Mouse (Mus musculus): ENCODE results near the gene Fcer1g. TPM values are rescaled to one million over a fixed set of nuclear protein-coding genes. Genes with fewer than 3 reads are reported as not detected.

Fcer1g gene
- polyA plus RNA-seq, 1 experiment from 2014 or later: 33.8 TPM

GRCm38 (mm10) chr1:171195887-171196397, 38.2 kb downstream of the Fcer1g start, which contains the start of gene Pcp4l1:
Pcp4l1 (minus strand) TSS chr1:171196268.
- Histone ChIP-seq H3K4me3 (peak within 1 kb of the TSS; percentile 63), H3K4me1 (replicated peaks) (peaks cover 39% of the 10 kb centered on the region), H3K27ac (no peak within 1 kb of the TSS), H3K36me3 (no peaks in the 10 kb centered on the region), H3K4me2 (peak within 1 kb of the TSS; percentile 98), H3K27me3 (peaks cover 74% of the 10 kb centered on the region), H3K9me3 (no peaks in the 10 kb centered on the region), H3K9ac (peak within 1 kb of the TSS; percentile 77)
- under 1% methylated on average over 33 of the region's 33 CpGs for WGBS
- ATAC-seq (ENCODE audit: low FRiP score): peak; percentile 72

DNA sequence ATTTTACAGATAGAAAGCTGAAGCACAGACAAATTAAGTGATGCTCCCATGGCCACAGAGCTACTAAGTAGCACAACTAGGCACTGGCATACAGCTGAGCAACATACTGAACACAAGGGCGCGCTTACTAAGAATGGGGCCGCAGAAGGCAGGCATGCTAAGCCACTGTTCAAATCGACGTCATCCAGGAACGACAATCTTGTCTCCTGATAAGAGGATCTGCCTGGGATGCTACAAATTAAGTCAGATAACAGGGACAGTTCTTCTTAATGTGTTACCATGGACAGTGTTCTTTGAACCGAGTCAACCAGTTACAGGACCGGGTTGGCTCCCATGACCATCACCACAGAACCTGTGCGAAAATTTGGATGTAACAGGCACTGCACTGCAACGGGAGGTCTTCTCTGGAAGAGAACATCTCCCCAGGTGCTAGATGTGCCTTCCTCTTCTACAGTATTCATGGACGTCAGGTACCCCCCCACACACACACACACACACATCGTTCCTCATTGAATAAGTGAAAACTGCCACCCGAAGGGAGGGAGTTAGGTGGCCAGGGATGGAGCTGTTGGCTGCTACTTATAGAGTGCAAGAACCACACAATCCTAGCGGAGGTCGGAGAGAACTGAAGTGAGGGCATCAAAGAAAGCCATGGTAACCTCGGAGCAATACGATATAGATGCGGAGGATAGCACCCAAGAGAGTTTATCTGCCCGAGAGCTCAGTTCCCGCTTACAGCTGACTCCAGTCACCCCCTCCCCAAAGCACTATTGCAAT, 38.9 kb downstream of the Fcer1g start:
- peak; percentile 5; the same call in 1 of the 2 replicates for ATAC-seq (ENCODE audit: low FRiP score)
- Histone ChIP-seq H3K4me3 (peak overlapping the region; percentile 63), H3K27ac (no peak overlapping the region), H3K9me3 (no peaks in the 10 kb centered on the region), H3K9ac (peak overlapping the region; percentile 77), H3K27me3 (peaks cover 77% of the 10 kb centered on the region), H3K4me1 (replicated peaks) (peaks cover 39% of the 10 kb centered on the region), H3K4me2 (peak overlapping the region; percentile 98), H3K36me3 (no peaks in the 10 kb centered on the region)
- WGBS: 4% methylated on average over 20 of the region's 20 CpGs

DNA sequence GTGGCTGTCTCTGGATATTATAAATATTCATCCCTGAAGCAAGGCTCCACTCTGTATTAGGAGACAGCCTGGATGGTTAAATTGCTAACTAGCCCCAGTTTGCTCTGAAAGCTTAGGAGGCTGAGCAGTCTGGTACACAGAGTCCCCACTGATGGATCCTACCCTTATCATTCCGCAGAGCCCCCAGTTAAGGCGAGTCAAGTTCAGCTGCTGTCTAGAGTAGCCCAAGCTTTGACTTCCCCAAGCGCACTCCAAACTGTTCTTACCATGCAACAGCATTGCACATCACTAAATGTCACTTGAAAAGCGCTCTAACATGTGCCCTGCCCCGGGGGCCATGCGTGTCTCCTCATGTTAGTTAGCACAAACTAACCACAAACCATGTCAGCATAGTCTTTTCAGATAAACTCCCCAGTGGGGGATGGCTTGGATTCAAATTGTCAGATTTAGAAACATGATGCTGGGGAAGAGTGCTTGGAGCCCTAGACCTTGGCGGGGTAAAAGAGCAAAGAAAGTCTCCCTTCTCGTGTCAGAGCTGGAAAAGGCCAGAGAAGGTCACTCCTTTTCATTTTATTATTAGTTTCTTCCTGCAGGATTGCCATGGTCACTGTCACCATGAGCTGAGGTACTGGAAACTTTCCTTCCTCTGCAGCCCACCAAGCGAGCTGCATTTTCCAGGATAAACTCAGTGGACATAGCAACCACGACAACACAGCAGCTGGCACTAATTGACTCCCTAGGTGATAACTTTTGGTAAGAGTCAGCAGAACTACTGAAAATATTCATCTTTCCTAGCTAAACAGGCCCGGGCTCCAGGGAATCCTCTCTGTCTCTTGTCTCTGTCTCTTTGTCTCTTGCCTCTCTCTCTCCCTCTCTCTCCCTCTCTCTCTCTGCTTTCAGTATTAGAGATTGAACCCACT, 40.0 kb downstream of the Fcer1g start:
- WGBS: 24% methylated on average over 11 of the region's 11 CpGs
- H3K27ac ChIP-seq: peak overlapping the region; percentile 72
- H3K27me3 ChIP-seq: peaks cover 72% of the 10 kb centered on the region
- H3K4me1 ChIP-seq (replicated peaks): peaks cover 47% of the 10 kb centered on the region
- H3K9ac ChIP-seq: no peak overlapping the region
- H3K36me3 ChIP-seq: no peaks in the 10 kb centered on the region
- peak overlapping the region; percentile 63 for H3K4me3 ChIP-seq
- ATAC-seq (ENCODE audit: low FRiP score): 0 out of 2 replicates have a peak, but pooled peaks have one; percentile 7
- H3K4me2 ChIP-seq: peak overlapping the region; percentile 54
- H3K9me3 ChIP-seq: no peaks in the 10 kb centered on the region

DNA sequence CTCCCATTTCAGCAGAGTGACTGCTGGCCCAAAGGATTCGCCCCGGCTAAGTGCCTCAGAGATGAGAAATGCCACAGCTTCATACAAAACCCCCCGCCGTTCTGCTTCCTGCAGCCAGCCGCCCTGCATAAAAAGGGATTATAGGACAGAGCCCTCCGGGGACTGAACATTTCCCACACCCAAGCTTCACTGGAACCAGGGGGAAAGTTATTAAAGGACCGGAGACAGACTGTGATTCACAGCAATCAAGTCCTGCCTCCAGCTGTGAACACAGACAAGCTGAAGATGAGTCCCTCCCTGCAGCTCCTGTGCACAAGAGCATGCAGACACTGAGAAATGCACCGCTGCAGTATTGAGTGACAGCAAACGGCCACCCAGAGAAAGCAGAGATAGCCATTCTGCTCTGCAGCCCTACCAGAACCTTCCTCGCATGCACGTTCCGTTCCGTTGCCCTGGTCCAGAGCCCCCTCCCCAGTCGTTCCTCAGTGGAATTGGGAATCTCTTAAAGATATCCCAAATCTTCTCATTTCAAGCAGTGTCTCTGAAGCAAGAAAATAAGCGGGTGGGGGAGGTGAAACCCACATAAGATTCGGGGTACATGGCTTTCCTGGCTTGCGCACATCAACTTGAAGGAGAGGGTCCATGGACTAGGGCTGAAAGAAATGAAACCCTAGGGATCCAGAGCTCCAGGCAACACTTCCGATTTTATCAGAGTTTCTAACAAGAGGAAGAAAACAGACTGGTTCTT, 40.9 kb downstream of the Fcer1g start:
- WGBS: 3% methylated on average over 18 of the region's 18 CpGs
- Histone ChIP-seq H3K27me3 (peaks cover 65% of the 10 kb centered on the region), H3K4me2 (peak overlapping the region; percentile 54), H3K9me3 (no peaks in the 10 kb centered on the region), H3K36me3 (no peaks in the 10 kb centered on the region), H3K4me1 (replicated peaks) (peaks cover 55% of the 10 kb centered on the region), H3K4me3 (peak overlapping the region; percentile 63), H3K27ac (peak overlapping the region; percentile 72), H3K9ac (peak overlapping the region; percentile 31)
- ATAC-seq (ENCODE audit: low FRiP score): 0 out of 2 replicates have a peak, but pooled peaks have one; percentile 10

GRCm38 (mm10) chr1:171192283-171192682, 41.9 kb downstream of the Fcer1g start:
- ATAC-seq (ENCODE audit: low FRiP score): no peak
- WGBS: 53% methylated on average over 10 of the region's 10 CpGs
- Histone ChIP-seq H3K27ac (peak overlapping the region; percentile 72; the same call in 1 of the 2 replicates), H3K4me3 (no peak overlapping the region), H3K27me3 (peaks cover 57% of the 10 kb centered on the region), H3K4me2 (no peak overlapping the region), H3K4me1 (replicated peaks) (peaks cover 58% of the 10 kb centered on the region), H3K9ac (no peak overlapping the region), H3K9me3 (no peaks in the 10 kb centered on the region), H3K36me3 (no peaks in the 10 kb centered on the region)

DNA sequence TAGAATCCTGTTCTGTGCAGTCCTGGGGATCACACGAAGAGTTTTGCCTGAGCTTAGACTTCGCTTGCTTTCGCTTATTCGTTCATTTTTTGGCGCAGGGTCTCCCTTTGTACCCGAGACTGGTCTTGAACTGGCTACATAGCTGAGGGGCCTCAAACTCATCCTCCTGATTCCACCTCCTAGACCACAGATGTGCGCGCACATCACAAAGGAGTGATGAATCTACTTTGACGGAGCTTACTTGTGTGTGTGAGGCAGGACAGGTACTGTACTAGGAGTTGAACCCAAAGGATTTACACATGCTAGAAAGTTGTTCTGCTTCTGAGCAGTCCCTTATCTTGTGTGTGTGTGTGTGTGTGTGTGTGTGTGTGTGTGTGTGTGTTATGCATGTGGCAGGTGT, 43.3 kb downstream of the Fcer1g start:
- no peak for ATAC-seq (ENCODE audit: low FRiP score)
- Histone ChIP-seq H3K36me3 (no peaks in the 10 kb centered on the region), H3K4me3 (no peak overlapping the region), H3K4me1 (replicated peaks) (peaks cover 53% of the 10 kb centered on the region), H3K4me2 (no peak overlapping the region), H3K27me3 (peaks cover 44% of the 10 kb centered on the region), H3K9me3 (no peaks in the 10 kb centered on the region), H3K9ac (no peak overlapping the region), H3K27ac (no peak overlapping the region)
- 96% methylated on average over 9 of the region's 9 CpGs for WGBS

DNA sequence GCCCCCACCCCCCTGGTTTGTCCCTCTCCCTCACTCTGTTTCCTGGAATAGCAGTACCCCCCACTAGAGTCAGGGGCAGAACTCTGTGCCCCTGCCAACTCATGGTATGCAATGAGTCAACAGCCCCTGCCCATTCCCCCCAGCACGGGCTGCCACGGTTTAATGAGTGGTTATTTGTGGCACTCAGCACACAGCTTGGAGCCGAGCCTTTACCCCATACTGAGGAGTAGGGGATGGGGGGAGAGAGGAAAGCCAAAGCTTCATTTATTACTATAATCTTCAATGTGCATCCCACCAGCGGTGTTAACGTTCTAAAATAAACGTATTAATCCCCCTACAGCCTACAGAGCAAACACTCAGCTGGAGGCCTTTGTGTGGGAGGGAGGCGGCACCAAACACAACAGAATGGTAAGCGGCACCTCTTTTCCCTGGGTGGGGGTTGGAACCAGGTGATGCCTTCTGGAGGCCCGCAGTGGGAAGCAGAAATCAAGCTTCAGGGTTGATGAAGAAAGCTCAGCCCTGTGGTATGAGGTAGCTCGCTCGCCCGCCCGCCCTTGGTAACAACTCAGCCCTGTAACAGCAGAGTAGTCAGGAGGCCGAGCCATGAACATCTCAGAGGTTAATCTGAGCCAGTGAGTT, 44.6 kb downstream of the Fcer1g start:
- WGBS: 31% methylated on average over 14 of the region's 14 CpGs
- 0 out of 2 replicates have a peak, but pooled peaks have one; percentile 33 for ATAC-seq (ENCODE audit: low FRiP score)
- Histone ChIP-seq H3K27me3 (peaks cover 31% of the 10 kb centered on the region), H3K4me3 (no peak overlapping the region), H3K9me3 (no peaks in the 10 kb centered on the region), H3K4me2 (no peak overlapping the region), H3K27ac (peak overlapping the region; percentile 53; the same call in 1 of the 2 replicates), H3K4me1 (replicated peaks) (peaks cover 42% of the 10 kb centered on the region), H3K9ac (no peak overlapping the region), H3K36me3 (no peaks in the 10 kb centered on the region)

- Histone ChIP-seq H3K4me2 (no peak overlapping the region), H3K4me3 (no peak overlapping the region), H3K27me3 (peaks cover 26% of the 10 kb centered on the region), H3K9ac (no peak overlapping the region), H3K9me3 (no peaks in the 10 kb centered on the region), H3K4me1 (replicated peaks) (peaks cover 36% of the 10 kb centered on the region), H3K36me3 (no peaks in the 10 kb centered on the region), H3K27ac (peak overlapping the region; percentile 53; the same call in 1 of the 2 replicates)
- ATAC-seq (ENCODE audit: low FRiP score): no peak
- WGBS: 14% methylated on average over 8 of the region's 8 CpGs
These were observed 45.1 kb downstream of the Fcer1g start for GRCm38 (mm10) chr1:171189046-171189445.

DNA sequence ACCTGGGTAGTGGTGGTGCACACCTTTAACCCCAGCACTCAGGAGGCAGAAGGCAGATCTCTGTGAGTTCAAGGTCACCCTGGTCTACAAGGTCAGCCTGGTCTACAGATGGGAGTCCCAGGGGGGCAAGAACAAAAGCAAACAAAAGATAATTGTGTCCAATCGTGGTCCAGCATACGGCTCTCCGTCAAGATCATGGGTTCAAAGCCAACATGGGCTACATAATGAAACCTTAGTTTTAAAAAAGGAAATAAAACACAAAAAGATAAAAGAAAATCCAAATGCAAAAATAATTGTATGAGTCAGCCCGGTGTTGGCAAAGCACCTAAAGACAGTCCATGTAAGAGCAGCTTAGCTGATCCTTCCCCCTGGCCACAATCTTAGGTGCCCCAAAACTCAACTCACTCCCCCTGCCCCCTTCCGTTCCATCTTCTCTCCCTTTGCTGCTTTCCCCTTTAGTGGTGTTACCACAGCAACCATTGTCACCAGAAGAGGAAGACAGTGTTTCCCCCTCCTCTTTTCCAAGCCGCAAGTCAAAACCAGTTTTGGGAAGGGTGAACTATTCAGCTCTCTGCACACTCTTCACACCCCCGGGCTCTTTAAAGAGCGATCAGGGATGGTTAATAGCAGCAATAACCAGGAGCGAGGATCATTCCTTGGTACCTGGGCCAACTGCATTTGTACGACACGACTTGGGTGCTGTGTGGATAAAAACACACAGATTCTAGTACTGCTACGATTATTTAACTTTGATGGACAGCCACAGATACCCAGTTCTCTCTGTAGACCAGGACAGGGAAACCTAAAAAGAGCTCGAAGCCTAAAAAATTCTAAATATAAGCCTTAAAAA, 46.1 kb downstream of the Fcer1g start:
- no peak for ATAC-seq (ENCODE audit: low FRiP score)
- Histone ChIP-seq H3K36me3 (no peaks in the 10 kb centered on the region), H3K27ac (peak overlapping the region; percentile 2; the same call in 1 of the 2 replicates), H3K9me3 (no peaks in the 10 kb centered on the region), H3K4me1 (replicated peaks) (peaks cover 27% of the 10 kb centered on the region), H3K4me3 (no peak overlapping the region), H3K9ac (no peak overlapping the region), H3K27me3 (peaks cover 18% of the 10 kb centered on the region), H3K4me2 (peak overlapping the region; percentile 25; the same call in 1 of the 2 replicates)
- 24% methylated on average over 13 of the region's 13 CpGs for WGBS

DNA sequence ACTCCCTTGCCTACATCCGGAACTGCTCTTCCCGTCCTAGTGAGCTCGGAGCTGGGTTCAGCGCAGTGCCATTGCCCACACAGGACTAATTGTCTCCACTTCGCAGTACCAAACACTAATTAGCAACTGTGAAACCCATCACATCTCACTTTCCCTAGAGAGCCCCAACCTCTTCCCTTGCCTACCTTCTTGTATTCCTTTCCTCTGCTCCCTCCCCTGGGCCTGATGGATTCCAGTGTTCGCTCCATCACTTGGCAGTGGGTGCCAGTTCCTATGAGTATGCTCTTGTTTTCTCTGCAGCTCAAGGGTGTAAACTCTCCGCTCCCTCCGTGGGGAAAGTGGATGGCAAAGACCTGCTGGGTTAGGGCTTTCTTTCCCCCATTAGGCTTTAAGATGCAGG, 48.5 kb downstream of the Fcer1g start:
- no peaks in the 10 kb centered on the region for H3K36me3 ChIP-seq
- H3K4me3 ChIP-seq: no peak overlapping the region
- H3K27me3 ChIP-seq: peaks cover under 1% of the 10 kb centered on the region; the same call in 1 of the 2 replicates
- H3K9ac ChIP-seq: no peak overlapping the region
- H3K4me1 ChIP-seq (replicated peaks): peaks cover 19% of the 10 kb centered on the region
- no peak for ATAC-seq (ENCODE audit: low FRiP score)
- no peaks in the 10 kb centered on the region for H3K9me3 ChIP-seq
- WGBS: 67% methylated on average over 8 of the region's 8 CpGs
- H3K27ac ChIP-seq: no peak overlapping the region
- no peak overlapping the region for H3K4me2 ChIP-seq

Measured in hindbrain, embryonic 13.5 days (tissue).